Mouse (Mus musculus) CH12.LX (cell line): ENCODE measurements at regions not wholly inside any gene's neighbourhood (a gene's known extent, or its start where the extent isn't known, plus 50 kb on each side); places are given as distances from the start of the nearest gene placed in this dataset.

ENCODE experiments used
- CTCF ChIP-seq, 2 experiments: IDR thresholded peaks in 1 of 2; conservative IDR thresholded peaks in 1 of 2; 2 replicates each; pipeline ENCODE4 v1.5.1; 2011 to 2012; ENCODE audit warnings: low read depth in 2 of 2, low read length in 2 of 2, improper control_type of control experiment in 1 of 2, inconsistent platforms in 1 of 2, mild to moderate bottlenecking in 1 of 2, moderate library complexity in 1 of 2
- EP300 ChIP-seq: IDR thresholded peaks from 2 replicates; pipeline ENCODE4 v1.6.1; 2011; ENCODE audit warnings: low read length, improper control_type of control experiment
- MAX ChIP-seq: IDR thresholded peaks from 2 replicates; pipeline ENCODE4 v1.6.1; 2011; ENCODE audit warnings: low read length, improper control_type of control experiment
- MAZ ChIP-seq: IDR thresholded peaks from 2 replicates; pipeline ENCODE4 v1.6.1; 2012; ENCODE audit warnings: low read depth, mild to moderate bottlenecking, inconsistent platforms, low read length, improper control_type of control experiment, moderate library complexity
- MEF2A ChIP-seq: IDR thresholded peaks from 2 replicates; pipeline ENCODE4 v1.6.1; 2014; ENCODE audit warnings: low read depth, mild to moderate bottlenecking, inconsistent platforms, low read length, improper control_type of control experiment, borderline replicate concordance
- POLR2A ChIP-seq: IDR thresholded peaks from 2 replicates; pipeline ENCODE4 v1.6.1; 2011; ENCODE audit warnings: low read depth, mild to moderate bottlenecking, improper control_type of control experiment, low read length
- RAD21 ChIP-seq: IDR thresholded peaks from 2 replicates; pipeline ENCODE4 v1.6.1; 2011; ENCODE audit warnings: low read depth, mild to moderate bottlenecking, low read length, improper control_type of control experiment, moderate library complexity
- TCF12 ChIP-seq: IDR thresholded peaks from 2 replicates; pipeline ENCODE4 v1.6.1; 2014; ENCODE audit warnings: low read depth, mild to moderate bottlenecking, inconsistent platforms, low read length, improper control_type of control experiment
- USF1 ChIP-seq: IDR thresholded peaks from 2 replicates; pipeline ENCODE4 v1.6.1; 2014; ENCODE audit warnings: low read depth, mild to moderate bottlenecking, inconsistent platforms, low read length, improper control_type of control experiment
- ZKSCAN1 ChIP-seq: IDR thresholded peaks from 2 replicates; pipeline ENCODE4 v1.6.1; 2012; ENCODE audit warnings: low read depth, inconsistent platforms, low read length, improper control_type of control experiment, borderline replicate concordance

DNA sequence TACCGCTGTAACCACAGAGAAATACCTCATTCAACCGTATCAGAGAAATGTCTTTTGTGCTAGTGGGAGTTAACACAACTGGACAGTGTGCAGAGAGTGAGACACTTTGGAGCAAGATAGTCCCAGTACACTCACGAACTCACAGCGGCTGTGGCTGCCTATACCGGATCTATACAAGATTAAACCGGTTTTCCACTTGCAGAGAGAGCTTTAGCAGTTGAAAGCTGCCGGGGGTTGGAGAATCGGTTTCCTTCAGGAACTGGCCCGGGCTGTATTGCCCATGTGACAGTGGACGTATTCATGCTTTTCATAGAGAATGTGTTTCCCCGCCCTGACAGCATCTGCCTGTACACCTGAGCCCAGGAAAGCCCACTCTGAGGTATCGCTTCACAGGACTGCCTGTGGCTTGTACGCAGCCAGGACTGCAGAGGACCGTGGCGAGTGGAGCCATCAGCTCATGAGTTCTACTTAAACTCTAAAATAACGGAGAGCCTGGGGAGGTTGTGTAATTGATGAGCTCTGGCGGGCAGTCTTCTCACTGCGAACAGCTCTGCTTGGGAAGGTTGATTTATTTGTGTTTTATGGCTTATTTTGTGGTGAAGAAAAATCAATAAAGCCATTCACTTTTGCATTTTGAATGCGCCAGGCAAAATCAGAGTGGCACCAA lies 602.8 kb downstream of the Plekhb2 start:
- TF ChIP-seq MAX (no peak), ZKSCAN1 (no peak), TCF12 (no peak), RAD21 (no peak), MEF2A (no peak), EP300 (no peak), POLR2A (no peak), USF1 (no peak), MAZ (no peak), CTCF (conservative IDR thresholded peaks at IDR 0.05 in 1 of 2, IDR thresholded peaks at IDR 0.05 in 1 of 2; ENCODE audit: low read depth in 2 of 2, low read length in 2 of 2) (no peak)
